Mouse (Mus musculus) regulatory T cell (primary cell): ENCODE results near the gene Crhr2.

Experiments used
- in situ Hi-C: fragments of 300-600 bp; cut with MboI, MseI; formaldehyde crosslinking; loops from one replicate; pipeline ENCODE4 v1.15.1; 2025; ENCODE audit warnings: high pct_unique_total_duplicates

Crhr2 gene

GRCm38 (mm10) chr6:55132794-55133193 lies at the start of gene Crhr2:
TSS of gene Crhr2 (minus strand) at chr6:55133016.
- in situ Hi-C loops, result no loop called here

- in situ Hi-C loops, result no loop called here
Measured at GRCm38 (mm10) chr6:55179560-55179959, 46.7 kb upstream of the Crhr2 start.

GRCm38 (mm10) chr6:55177060-55177732 lies 44.4 kb upstream of the Crhr2 start:
- in situ Hi-C loops, result no loop called here

GRCm38 (mm10) chr6:55175892-55176291 lies 43.1 kb upstream of the Crhr2 start:
- in situ Hi-C loops, result no loop called here

- in situ Hi-C loops, result no loop called here
Measured at GRCm38 (mm10) chr6:55175456-55175855, 42.6 kb upstream of the Crhr2 start.

- in situ Hi-C loops, result no loop called here
Measured at GRCm38 (mm10) chr6:55174741-55175181, 41.9 kb upstream of the Crhr2 start, which contains the start of gene Inmt. TSS of gene Inmt (minus strand) at chr6:55175043.

GRCm38 (mm10) chr6:55173941-55174349 lies 41.1 kb upstream of the Crhr2 start:
- in situ Hi-C loops, result no loop called here

- in situ Hi-C loops, result no loop called here
Measured at GRCm38 (mm10) chr6:55173171-55173570, 40.4 kb upstream of the Crhr2 start.

GRCm38 (mm10) chr6:55171638-55172037 lies 38.8 kb upstream of the Crhr2 start:
- in situ Hi-C loops, result no loop called here

- in situ Hi-C loops, result loop anchor here (5.0 kb wide), 2 partner anchors 248 to 368 kb away; no protein-coding TSS in a partner anchor
Measured at GRCm38 (mm10) chr6:55169818-55170217, 37.0 kb upstream of the Crhr2 start.

- in situ Hi-C loops, result loop anchor here (5.0 kb wide), 2 partner anchors 245 to 365 kb away; no protein-coding TSS in a partner anchor
Measured at GRCm38 (mm10) chr6:55166777-55167463, 34.1 kb upstream of the Crhr2 start.

- in situ Hi-C loops, result loop anchor here (5.0 kb wide), 1 partner anchor 571 kb away; no protein-coding TSS in a partner anchor
Measured at GRCm38 (mm10) chr6:55163046-55163584, 30.3 kb upstream of the Crhr2 start.

GRCm38 (mm10) chr6:55161311-55161761 lies 28.5 kb upstream of the Crhr2 start:
- in situ Hi-C loops, result loop anchor here (5.0 kb wide), 1 partner anchor 569 kb away; no protein-coding TSS in a partner anchor

GRCm38 (mm10) chr6:55159256-55159655 lies 26.4 kb upstream of the Crhr2 start:
- in situ Hi-C loops, result loop anchor here (10.0 kb wide), 1 partner anchor 624 kb away; no protein-coding TSS in a partner anchor

- in situ Hi-C loops, result loop anchor here (10.0 kb wide), 1 partner anchor 617 kb away; no protein-coding TSS in a partner anchor
Measured at GRCm38 (mm10) chr6:55152226-55152625, 19.4 kb upstream of the Crhr2 start.

- in situ Hi-C loops, result no loop called here
Measured at GRCm38 (mm10) chr6:55146138-55146537, 13.3 kb upstream of the Crhr2 start.

GRCm38 (mm10) chr6:55145285-55145684 lies 12.5 kb upstream of the Crhr2 start:
- in situ Hi-C loops, result no loop called here

GRCm38 (mm10) chr6:55138343-55138742 lies 5.5 kb upstream of the Crhr2 start:
- in situ Hi-C loops, result no loop called here

- in situ Hi-C loops, result no loop called here
Measured at GRCm38 (mm10) chr6:55133425-55133824, 609 bp upstream of the Crhr2 start.

- in situ Hi-C loops, result no loop called here
Measured at GRCm38 (mm10) chr6:55131301-55131700, 1.5 kb downstream of the Crhr2 start.

GRCm38 (mm10) chr6:55130631-55131030 lies 2.2 kb downstream of the Crhr2 start:
- in situ Hi-C loops, result no loop called here

- in situ Hi-C loops, result no loop called here
Measured at GRCm38 (mm10) chr6:55128391-55128790, 4.4 kb downstream of the Crhr2 start.
